Mouse (Mus musculus): ENCODE measurements at regions not wholly inside any gene's neighbourhood (a gene's known extent, or its start where the extent isn't known, plus 50 kb on each side); places are given as distances from the start of the nearest gene placed in this dataset.

DNA sequence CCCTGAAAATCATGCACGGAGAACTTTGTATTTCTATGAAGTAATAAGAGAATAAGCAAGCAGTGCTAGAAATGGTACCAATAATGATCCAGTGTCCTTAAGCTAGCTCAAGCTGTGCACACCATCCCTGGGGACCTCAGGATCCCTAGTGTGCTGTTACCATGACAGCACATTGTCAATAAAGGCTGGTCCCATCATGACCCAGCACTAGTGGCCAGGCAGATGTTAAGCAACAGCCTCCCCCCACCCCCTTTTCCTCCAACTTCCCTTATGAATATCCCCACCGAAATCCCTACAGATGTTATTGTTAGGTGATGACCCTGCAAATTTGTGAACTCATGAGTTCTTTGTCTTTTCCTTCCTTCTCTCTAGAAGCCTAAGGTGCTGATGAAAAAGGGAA, 160.9 kb upstream of the Ednrb start:
- Histone ChIP-seq H3K4me3 (ENCODE audit: low read depth, low read length) (no peak overlapping the region), H3K27me3 (replicated peaks; ENCODE audit: control insufficient read depth, insufficient read depth, low read length) (no peaks in the 10 kb centered on the region), H3K4me1 (ENCODE audit: control insufficient read depth, insufficient read depth, low read length) (no peaks in the 10 kb centered on the region), H3K36me3 (ENCODE audit: control insufficient read depth, insufficient read depth, low read length) (no peaks in the 10 kb centered on the region), H3K27ac (ENCODE audit: low read depth, low read length) (no peak overlapping the region), H3K9me3 (replicated peaks; ENCODE audit: control insufficient read depth, low read length) (no peaks in the 10 kb centered on the region), H3K4me2 (ENCODE audit: low read length) (no peak overlapping the region), H3K9ac (ENCODE audit: low read length) (no peak overlapping the region)
- DNase-seq (ENCODE audit: low spot score) (no peak), ATAC-seq (no peak)
- 79% methylated on average over 2 of the region's 2 CpGs for WGBS

- Histone ChIP-seq H3K4me2 (ENCODE audit: low read length) (no peak overlapping the region), H3K9ac (ENCODE audit: low read length) (no peak overlapping the region), H3K36me3 (ENCODE audit: control insufficient read depth, insufficient read depth, low read length) (no peaks in the 10 kb centered on the region), H3K9me3 (replicated peaks; ENCODE audit: control insufficient read depth, low read length) (no peaks in the 10 kb centered on the region), H3K4me3 (ENCODE audit: low read depth, low read length) (no peak overlapping the region), H3K4me1 (ENCODE audit: control insufficient read depth, insufficient read depth, low read length) (no peaks in the 10 kb centered on the region), H3K27ac (ENCODE audit: low read depth, low read length) (no peak overlapping the region), H3K27me3 (replicated peaks; ENCODE audit: control insufficient read depth, insufficient read depth, low read length) (no peaks in the 10 kb centered on the region)
- ATAC-seq (no peak), DNase-seq (ENCODE audit: low spot score) (no peak)
- 36% methylated on average over 1 of the region's 1 CpGs for WGBS
Observed at GRCm38 (mm10) chr14:104002421-104002820, 158.2 kb upstream of the Ednrb start.

DNA sequence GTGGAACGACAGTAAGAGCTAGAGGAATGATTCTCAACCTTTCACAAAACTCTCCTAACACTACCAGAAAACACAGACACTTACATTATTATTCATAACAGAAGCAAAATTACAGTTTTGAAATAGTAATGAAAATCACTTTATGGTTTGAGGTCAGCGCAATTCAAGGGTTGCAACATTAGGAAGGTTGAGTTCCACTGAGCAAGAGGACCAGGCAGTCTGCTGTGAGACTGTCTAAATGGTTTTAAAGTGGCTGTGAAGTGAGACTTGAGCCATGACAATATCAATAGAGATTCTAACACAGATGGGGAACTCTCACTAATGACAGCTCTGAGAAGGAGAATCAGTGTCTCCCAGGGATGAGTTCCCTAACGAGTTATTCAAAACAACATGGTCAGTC, 146.2 kb upstream of the Ednrb start:
- no peaks in the 10 kb centered on the region for H3K9me3 ChIP-seq (replicated peaks; ENCODE audit: control insufficient read depth, low read length)
- H3K27ac ChIP-seq (ENCODE audit: low read depth, low read length) = no peak overlapping the region
- ATAC-seq (no peak), DNase-seq (ENCODE audit: low spot score) (no peak)
- H3K36me3 ChIP-seq (ENCODE audit: control insufficient read depth, insufficient read depth, low read length) = no peaks in the 10 kb centered on the region
- no peaks in the 10 kb centered on the region for H3K27me3 ChIP-seq (replicated peaks; ENCODE audit: control insufficient read depth, insufficient read depth, low read length)
- no peak overlapping the region for H3K4me2 ChIP-seq (ENCODE audit: low read length)
- 85% methylated on average over 3 of the region's 3 CpGs for WGBS
- H3K4me1 ChIP-seq (ENCODE audit: control insufficient read depth, insufficient read depth, low read length) = no peaks in the 10 kb centered on the region
- H3K4me3 ChIP-seq (ENCODE audit: low read depth, low read length) = no peak overlapping the region
- H3K9ac ChIP-seq (ENCODE audit: low read length) = no peak overlapping the region

DNA sequence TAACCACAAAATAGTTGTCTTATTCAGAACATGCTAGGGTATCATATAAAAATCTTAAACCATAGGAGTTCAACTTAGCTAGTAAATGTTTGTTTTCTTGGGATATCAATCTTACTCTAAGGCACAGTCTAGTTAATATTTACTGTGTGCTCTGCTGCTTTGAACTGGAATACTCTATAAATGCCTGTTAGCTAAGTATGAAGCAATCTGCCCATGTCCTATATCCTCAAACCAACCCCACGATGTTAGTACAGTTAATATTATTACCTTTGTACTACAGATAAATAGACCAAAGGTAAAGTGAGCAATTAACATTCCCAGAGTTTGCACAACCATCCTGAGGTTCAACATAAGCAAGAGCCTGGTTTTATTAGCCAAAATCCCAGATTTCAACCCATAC, 145.7 kb upstream of the Ednrb start:
- no peak overlapping the region for H3K9ac ChIP-seq (ENCODE audit: low read length)
- H3K4me2 ChIP-seq (ENCODE audit: low read length) = no peak overlapping the region
- H3K36me3 ChIP-seq (ENCODE audit: control insufficient read depth, insufficient read depth, low read length) = no peaks in the 10 kb centered on the region
- no peak overlapping the region for H3K27ac ChIP-seq (ENCODE audit: low read depth, low read length)
- H3K4me3 ChIP-seq (ENCODE audit: low read depth, low read length) = no peak overlapping the region
- DNase-seq (ENCODE audit: low spot score) (no peak), ATAC-seq (no peak)
- H3K27me3 ChIP-seq (replicated peaks; ENCODE audit: control insufficient read depth, insufficient read depth, low read length) = no peaks in the 10 kb centered on the region
- no peaks in the 10 kb centered on the region for H3K9me3 ChIP-seq (replicated peaks; ENCODE audit: control insufficient read depth, low read length)
- H3K4me1 ChIP-seq (ENCODE audit: control insufficient read depth, insufficient read depth, low read length) = no peaks in the 10 kb centered on the region
- 95% methylated on average over 1 of the region's 1 CpGs for WGBS

GRCm38 (mm10) chr14:103987266-103987665, 143.1 kb upstream of the Ednrb start:
- DNase-seq (ENCODE audit: low spot score) (no peak), ATAC-seq (no peak)
- no peak overlapping the region for H3K9ac ChIP-seq (ENCODE audit: low read length)
- H3K4me2 ChIP-seq (ENCODE audit: low read length) = no peak overlapping the region
- H3K4me3 ChIP-seq (ENCODE audit: low read depth, low read length) = no peak overlapping the region
- no peaks in the 10 kb centered on the region for H3K36me3 ChIP-seq (ENCODE audit: control insufficient read depth, insufficient read depth, low read length)
- no peaks in the 10 kb centered on the region for H3K4me1 ChIP-seq (ENCODE audit: control insufficient read depth, insufficient read depth, low read length)
- H3K27me3 ChIP-seq (replicated peaks; ENCODE audit: control insufficient read depth, insufficient read depth, low read length) = no peaks in the 10 kb centered on the region
- no peaks in the 10 kb centered on the region for H3K9me3 ChIP-seq (replicated peaks; ENCODE audit: control insufficient read depth, low read length)
- no peak overlapping the region for H3K27ac ChIP-seq (ENCODE audit: low read depth, low read length)
- 34% methylated on average over 3 of the region's 3 CpGs for WGBS

DNA sequence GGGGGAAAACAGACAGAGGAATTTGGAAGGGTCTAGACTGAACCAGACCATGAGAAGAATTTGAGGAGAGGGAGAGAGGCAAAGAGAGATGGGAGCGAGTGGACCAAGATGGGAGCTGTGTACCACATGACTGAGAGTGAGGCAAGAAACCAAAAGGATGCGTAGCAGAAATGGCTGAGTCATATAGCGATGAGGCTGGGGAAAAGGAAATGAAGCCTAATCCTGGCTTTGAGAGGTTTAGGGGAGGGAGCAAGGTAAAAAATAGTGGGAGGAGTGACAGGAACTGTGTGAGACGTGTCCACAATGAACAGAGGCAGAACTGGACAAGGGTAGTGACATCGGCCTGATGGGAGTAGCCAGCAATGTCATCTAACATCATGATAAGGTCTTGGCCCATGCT, 140.1 kb upstream of the Ednrb start:
- Histone ChIP-seq H3K9me3 (replicated peaks; ENCODE audit: control insufficient read depth, low read length) (no peaks in the 10 kb centered on the region), H3K4me1 (ENCODE audit: control insufficient read depth, insufficient read depth, low read length) (no peaks in the 10 kb centered on the region), H3K36me3 (ENCODE audit: control insufficient read depth, insufficient read depth, low read length) (no peaks in the 10 kb centered on the region), H3K27me3 (replicated peaks; ENCODE audit: control insufficient read depth, insufficient read depth, low read length) (no peaks in the 10 kb centered on the region), H3K9ac (ENCODE audit: low read length) (no peak overlapping the region), H3K27ac (ENCODE audit: low read depth, low read length) (no peak overlapping the region), H3K4me3 (ENCODE audit: low read depth, low read length) (no peak overlapping the region), H3K4me2 (ENCODE audit: low read length) (no peak overlapping the region)
- WGBS = 95% methylated on average over 5 of the region's 5 CpGs
- DNase-seq (ENCODE audit: low spot score) (no peak), ATAC-seq (no peak)

DNA sequence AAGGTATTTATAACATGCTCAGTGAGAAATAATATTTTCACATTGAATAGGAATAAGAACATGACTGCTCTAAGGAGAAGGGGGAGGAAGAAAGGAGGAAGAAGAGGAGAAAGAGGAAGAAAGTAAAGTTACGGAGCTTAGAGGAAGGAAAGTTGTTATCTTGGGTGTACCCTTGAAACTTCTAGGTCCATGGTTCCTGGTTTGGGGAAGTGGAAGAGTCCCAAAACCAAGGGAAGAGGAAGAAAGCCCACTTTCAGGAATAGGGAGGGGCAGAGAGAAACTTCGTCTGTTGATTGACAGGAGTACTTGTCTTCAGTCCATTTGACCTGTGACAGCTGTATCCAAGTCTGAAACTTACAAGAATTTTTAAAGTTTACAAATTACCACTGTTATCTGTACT, 134.6 kb upstream of the Ednrb start:
- Histone ChIP-seq H3K27me3 (replicated peaks; ENCODE audit: control insufficient read depth, insufficient read depth, low read length) (no peaks in the 10 kb centered on the region), H3K9ac (ENCODE audit: low read length) (no peak overlapping the region), H3K4me2 (ENCODE audit: low read length) (no peak overlapping the region), H3K9me3 (replicated peaks; ENCODE audit: control insufficient read depth, low read length) (no peaks in the 10 kb centered on the region), H3K4me3 (ENCODE audit: low read depth, low read length) (no peak overlapping the region), H3K36me3 (ENCODE audit: control insufficient read depth, insufficient read depth, low read length) (no peaks in the 10 kb centered on the region), H3K27ac (ENCODE audit: low read depth, low read length) (no peak overlapping the region), H3K4me1 (ENCODE audit: control insufficient read depth, insufficient read depth, low read length) (no peaks in the 10 kb centered on the region)
- 88% methylated on average over 2 of the region's 2 CpGs for WGBS
- DNase-seq (ENCODE audit: low spot score) (no peak), ATAC-seq (no peak)

DNA sequence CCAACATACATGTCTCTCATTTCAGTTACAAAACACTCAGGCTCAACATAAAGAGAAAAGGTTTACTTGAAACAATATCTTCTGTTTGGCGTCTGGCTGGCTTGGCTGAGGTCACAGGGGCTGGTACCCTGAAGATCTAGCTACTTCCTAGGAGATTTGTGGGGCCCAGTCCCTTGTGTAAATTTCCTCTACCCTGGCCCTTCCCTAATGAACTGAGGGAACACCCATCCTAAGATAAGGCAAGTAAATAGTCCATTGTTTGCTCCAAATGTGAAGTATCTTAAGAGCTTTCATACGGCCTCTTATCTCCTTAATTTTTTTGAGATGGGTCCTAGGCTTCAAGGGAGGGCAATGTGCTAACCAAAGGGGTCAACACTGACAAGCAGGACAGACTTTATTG, 133.6 kb upstream of the Ednrb start:
- ATAC-seq (no peak), DNase-seq (ENCODE audit: low spot score) (no peak)
- WGBS = 62% methylated on average over 2 of the region's 2 CpGs
- H3K36me3 ChIP-seq (ENCODE audit: control insufficient read depth, insufficient read depth, low read length) = no peaks in the 10 kb centered on the region
- no peaks in the 10 kb centered on the region for H3K27me3 ChIP-seq (replicated peaks; ENCODE audit: control insufficient read depth, insufficient read depth, low read length)
- H3K4me3 ChIP-seq (ENCODE audit: low read depth, low read length) = no peak overlapping the region
- H3K27ac ChIP-seq (ENCODE audit: low read depth, low read length) = no peak overlapping the region
- no peak overlapping the region for H3K9ac ChIP-seq (ENCODE audit: low read length)
- H3K9me3 ChIP-seq (replicated peaks; ENCODE audit: control insufficient read depth, low read length) = no peaks in the 10 kb centered on the region
- H3K4me1 ChIP-seq (ENCODE audit: control insufficient read depth, insufficient read depth, low read length) = no peaks in the 10 kb centered on the region
- no peak overlapping the region for H3K4me2 ChIP-seq (ENCODE audit: low read length)

DNA sequence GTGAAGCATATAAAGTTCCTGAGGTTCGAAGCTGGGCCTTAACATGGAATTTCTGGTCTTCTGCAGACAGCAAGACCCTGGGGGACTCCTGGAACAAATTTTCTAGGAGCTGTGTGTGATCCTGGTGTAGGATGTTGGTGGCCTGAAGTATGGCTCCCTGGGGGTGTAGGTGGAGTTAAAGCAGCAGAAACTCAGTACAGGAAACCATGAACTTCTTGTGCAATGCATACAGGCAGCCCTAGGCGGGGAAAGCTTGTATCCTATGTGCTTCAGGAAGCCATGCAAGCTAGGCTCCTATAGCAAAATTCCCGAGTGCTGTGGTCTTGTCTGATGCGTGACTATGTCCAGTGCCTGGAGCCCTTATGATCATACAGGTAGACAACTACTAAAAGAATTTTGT, 129.8 kb upstream of the Ednrb start:
- Histone ChIP-seq H3K4me2 (ENCODE audit: low read length) (no peak overlapping the region), H3K4me3 (ENCODE audit: low read depth, low read length) (no peak overlapping the region), H3K27ac (ENCODE audit: low read depth, low read length) (no peak overlapping the region), H3K36me3 (ENCODE audit: control insufficient read depth, insufficient read depth, low read length) (no peaks in the 10 kb centered on the region), H3K9me3 (replicated peaks; ENCODE audit: control insufficient read depth, low read length) (no peaks in the 10 kb centered on the region), H3K4me1 (ENCODE audit: control insufficient read depth, insufficient read depth, low read length) (no peaks in the 10 kb centered on the region), H3K27me3 (replicated peaks; ENCODE audit: control insufficient read depth, insufficient read depth, low read length) (no peaks in the 10 kb centered on the region), H3K9ac (ENCODE audit: low read length) (no peak overlapping the region)
- ATAC-seq = no peak
- 85% methylated on average over 4 of the region's 4 CpGs for WGBS
- DNase-seq (ENCODE audit: low spot score) = no peak

DNA sequence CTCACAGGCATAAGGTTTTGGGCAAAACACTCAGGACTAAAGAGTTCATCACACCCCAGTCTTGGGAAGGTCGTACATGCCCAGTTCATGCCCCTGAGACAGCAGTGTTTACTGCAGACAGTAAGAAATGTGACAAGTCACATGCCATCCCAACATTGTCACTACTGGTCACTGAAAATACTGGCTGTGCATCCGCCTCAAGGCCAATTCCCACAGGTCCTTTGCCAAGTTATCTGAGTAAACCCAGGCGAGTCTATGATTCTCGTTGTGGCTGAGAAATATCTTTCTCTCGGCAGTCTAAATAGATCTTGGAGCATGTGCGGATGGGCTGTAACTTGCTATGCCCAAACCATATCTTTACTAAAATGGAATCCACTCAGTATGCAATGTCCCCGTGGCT, 128.9 kb upstream of the Ednrb start:
- H3K27me3 ChIP-seq (replicated peaks; ENCODE audit: control insufficient read depth, insufficient read depth, low read length) = no peaks in the 10 kb centered on the region
- no peak for ATAC-seq
- WGBS = 92% methylated on average over 7 of the region's 7 CpGs

More for the DNA sequence above, 128.9 kb upstream of the Ednrb start:
- no peak for DNase-seq (ENCODE audit: low spot score)
- Histone ChIP-seq H3K36me3 (ENCODE audit: control insufficient read depth, insufficient read depth, low read length) (no peaks in the 10 kb centered on the region), H3K4me1 (ENCODE audit: control insufficient read depth, insufficient read depth, low read length) (no peaks in the 10 kb centered on the region), H3K9ac (ENCODE audit: low read length) (no peak overlapping the region), H3K27ac (ENCODE audit: low read depth, low read length) (no peak overlapping the region), H3K4me3 (ENCODE audit: low read depth, low read length) (no peak overlapping the region), H3K9me3 (replicated peaks; ENCODE audit: control insufficient read depth, low read length) (no peaks in the 10 kb centered on the region), H3K4me2 (ENCODE audit: low read length) (no peak overlapping the region)
